Mouse (Mus musculus): ENCODE data around the gene Grasp.

GRCm38 (mm10) chr15:101250220-101250800 is 26.3 kb downstream of the Grasp start:
- TF ChIP-seq ELF1 (IDR thresholded peaks at IDR 0.05; ENCODE audit: low read depth, low read length), result no peak
- TF ChIP-seq GATA1 (IDR thresholded peaks at IDR 0.05; ENCODE audit: low read depth, low read length), result no peak
- no peak for TF ChIP-seq CTCF (IDR thresholded peaks at IDR 0.05 in 2 of 3, conservative IDR thresholded peaks at IDR 0.05 in 1 of 3; ENCODE audit: control insufficient read depth in 1 of 3, insufficient read depth in 1 of 3, low read depth in 2 of 3, low read length in 3 of 3, poor library complexity in 1 of 3, severe bottlenecking in 1 of 3)
- TF ChIP-seq ETS1 (IDR thresholded peaks at IDR 0.05; ENCODE audit: low read depth, low read length), result no peak
- no peak for TF ChIP-seq RCOR1 (IDR thresholded peaks at IDR 0.05; ENCODE audit: low read depth, low read length)
- TF ChIP-seq BHLHE40 (IDR thresholded peaks at IDR 0.05; ENCODE audit: borderline replicate concordance, low read depth, low read length), result no peak
- no peak for TF ChIP-seq USF2 (IDR thresholded peaks at IDR 0.05; ENCODE audit: borderline replicate concordance in 1 of 2, insufficient read depth in 1 of 2, low read depth in 1 of 2, low read length in 2 of 2)
- TF ChIP-seq POLR2AphosphoS5 (IDR thresholded peaks at IDR 0.05; ENCODE audit: borderline replicate concordance, low read depth, low read length), result no peak
- no peak for TF ChIP-seq MYB (IDR thresholded peaks at IDR 0.05; ENCODE audit: low read depth, low read length)
